Mouse (Mus musculus) embryo, embryonic 9.5 days (tissue): ENCODE data around the gene Zscan4b.
"Not testable (repeated sequence)": the region's sequence is repeated elsewhere in the genome, so short reads cannot be mapped to it uniquely, and the experiment has no call there.

Source experiments
- DNase-seq: peaks from one replicate; pipeline ENCODE4 v3.0.0-alpha.2; 2017; ENCODE audit errors: extremely low spot score

Gene Zscan4b

DNA sequence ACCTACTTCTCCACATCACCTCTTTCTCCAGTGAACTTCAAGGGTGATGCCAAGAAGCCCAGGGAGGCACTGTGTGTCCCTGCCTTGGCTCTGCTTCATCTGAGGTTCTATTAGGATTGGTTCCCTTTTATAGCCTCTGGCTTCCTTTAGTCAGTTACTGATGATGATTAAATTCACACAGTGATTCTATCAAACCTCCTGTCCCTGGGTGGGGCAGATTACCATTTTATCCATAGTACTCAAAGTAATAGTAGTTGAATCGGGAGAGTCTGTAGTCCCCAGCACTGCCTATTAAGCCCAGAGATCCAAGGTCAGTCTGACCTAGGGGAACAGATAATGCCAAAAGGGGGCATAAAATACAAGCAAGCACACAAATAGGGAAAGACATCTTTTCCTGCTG, at the start of gene Zscan4b:
Zscan4b (minus strand) TSS at position 101 of the 400 bp plus-strand sequence.
- not testable (repeated sequence) for DNase-seq
